Mouse (Mus musculus) heart, embryonic 12.5 days (tissue): Measurements from ENCODE around the gene Krt42. TPM values are rescaled to one million over a fixed set of nuclear protein-coding genes. Genes with fewer than 3 reads are reported as not detected.

Experiments
- ATAC-seq: fragments of 200-750 bp; cut with Nextera tagmentation; 2 replicates; pipeline ENCODE4 v1.8.0; 2017; ENCODE audit warnings: moderate TSS enrichment, moderate library complexity; ENCODE audit not compliant: insufficient number of reproducible peaks, low FRiP score
- H3K27ac ChIP-seq: fragments of 300-500 bp; sonication (generic); 2 replicates; pipeline ENCODE4 v1.5.1; 2016; ENCODE audit warnings: mild to moderate bottlenecking, moderate library complexity; ENCODE audit not compliant: poor library complexity, severe bottlenecking
- H3K27me3 ChIP-seq: fragments of 300-500 bp; sonication (generic); replicated peaks from 2 replicates; pipeline ENCODE4 v1.6.1; 2016; ENCODE audit warnings: mild to moderate bottlenecking, moderate library complexity
- H3K36me3 ChIP-seq: fragments of 300-500 bp; sonication (generic); 2 replicates; pipeline ENCODE4 v1.6.1; 2016; ENCODE audit warnings: mild to moderate bottlenecking, moderate library complexity
- H3K4me1 ChIP-seq: fragments of 300-500 bp; sonication (generic); replicated peaks from 2 replicates; pipeline ENCODE4 v1.6.1; 2016; ENCODE audit warnings: mild to moderate bottlenecking
- H3K4me2 ChIP-seq: fragments of 300-500 bp; sonication (generic); 2 replicates; pipeline ENCODE4 v1.6.1; 2016; ENCODE audit warnings: mild to moderate bottlenecking, moderate library complexity
- H3K4me3 ChIP-seq: fragments of 300-500 bp; sonication (generic); 2 replicates; pipeline ENCODE4 v1.5.1; 2016; ENCODE audit warnings: mild to moderate bottlenecking
- H3K9ac ChIP-seq: fragments of 300-500 bp; sonication (generic); 2 replicates; pipeline ENCODE4 v1.6.1; 2016; ENCODE audit warnings: mild to moderate bottlenecking, moderate library complexity
- H3K9me3 ChIP-seq: fragments of 300-500 bp; sonication (generic); replicated peaks from 2 replicates; pipeline ENCODE4 v1.6.1; 2016; ENCODE audit warnings: mild to moderate bottlenecking, moderate library complexity
- WGBS: fragments of 180-500 bp; shearing (Covaris S2); methylation state at CpG from one replicate; pipeline ENCODE4 v1.1.7; 2016; 5-methylcytosine and 5-hydroxymethylcytosine counted together
- polyA plus RNA-seq: library from polyadenylated mRNA; unstranded; fragments of >200 nt; fragmentation: Nextera tagmentation; extraction: Ambion mirVana; gene quantifications from 2 replicates; pipeline ENCODE4 v1.2.1, GENCODE M21; 2016

The Krt42 gene
- polyA plus RNA-seq, 1 experiment from 2014 or later = not detected

GRCm38 (mm10) chr11:100298274-100299036 lies 28.8 kb upstream of the Krt42 start:
- Histone ChIP-seq H3K4me1 (peaks cover 5% of the 10 kb centered on the region), H3K4me2 (peak overlapping the region; percentile 54), H3K9me3 (no peaks in the 10 kb centered on the region), H3K27ac (no peak overlapping the region), H3K4me3 (0 out of 2 replicates have a peak overlapping the region, but pooled peaks have one; percentile 6), H3K9ac (0 out of 2 replicates have a peak overlapping the region, but pooled peaks have one; percentile 28), H3K36me3 (no peaks in the 10 kb centered on the region), H3K27me3 (peaks cover 23% of the 10 kb centered on the region)
- WGBS = 12% methylated on average over 18 of the region's 18 CpGs
- no peak for ATAC-seq

GRCm38 (mm10) chr11:100297801-100298200 lies 28.1 kb upstream of the Krt42 start:
- Histone ChIP-seq H3K4me3 (0 out of 2 replicates have a peak overlapping the region, but pooled peaks have one; percentile 6), H3K4me1 (peaks cover 5% of the 10 kb centered on the region), H3K27me3 (peaks cover 23% of the 10 kb centered on the region), H3K4me2 (peak overlapping the region; percentile 54), H3K36me3 (no peaks in the 10 kb centered on the region), H3K27ac (no peak overlapping the region), H3K9me3 (no peaks in the 10 kb centered on the region), H3K9ac (0 out of 2 replicates have a peak overlapping the region, but pooled peaks have one; percentile 28)
- WGBS = 35% methylated on average over 5 of the region's 5 CpGs
- no peak for ATAC-seq

GRCm38 (mm10) chr11:100295308-100295707 lies 25.6 kb upstream of the Krt42 start:
- WGBS = 7% methylated on average over 10 of the region's 10 CpGs
- no peak overlapping the region for H3K9ac ChIP-seq

GRCm38 (mm10) chr11:100292884-100293283 lies 23.2 kb upstream of the Krt42 start:
- Histone ChIP-seq H3K4me1 (peaks cover 31% of the 10 kb centered on the region), H3K27ac (no peak overlapping the region), H3K27me3 (peaks cover 23% of the 10 kb centered on the region), H3K4me2 (no peak overlapping the region), H3K9ac (no peak overlapping the region), H3K36me3 (no peaks in the 10 kb centered on the region), H3K9me3 (no peaks in the 10 kb centered on the region), H3K4me3 (no peak overlapping the region)
- ATAC-seq = no peak
- 59% methylated on average over 6 of the region's 6 CpGs for WGBS

More at GRCm38 (mm10) chr11:100295308-100295707, 25.6 kb upstream of the Krt42 start:
- Histone ChIP-seq H3K4me2 (0 out of 2 replicates have a peak overlapping the region, but pooled peaks have one; percentile 13), H3K27me3 (peaks cover 23% of the 10 kb centered on the region), H3K4me3 (no peak overlapping the region), H3K36me3 (no peaks in the 10 kb centered on the region), H3K27ac (no peak overlapping the region), H3K4me1 (peaks cover 18% of the 10 kb centered on the region), H3K9me3 (no peaks in the 10 kb centered on the region)
- peak; percentile 28; the same call in 1 of the 2 replicates for ATAC-seq

- Histone ChIP-seq H3K36me3 (no peaks in the 10 kb centered on the region), H3K9me3 (no peaks in the 10 kb centered on the region), H3K4me2 (no peak overlapping the region), H3K27me3 (0 out of 2 replicates have a peak, but pooled peaks cover 6% of the 10 kb centered on the region), H3K9ac (no peak overlapping the region), H3K4me3 (no peak overlapping the region), H3K4me1 (peaks cover 35% of the 10 kb centered on the region), H3K27ac (no peak overlapping the region)
- ATAC-seq = no peak; the same call in 1 of the 2 replicates
- whole genome bisulfite sequencing = 49% methylated on average over 5 of the region's 5 CpGs
Measured at GRCm38 (mm10) chr11:100290235-100290634, 20.6 kb upstream of the Krt42 start.

- WGBS = 72% methylated on average over 6 of the region's 6 CpGs
- Histone ChIP-seq H3K4me2 (no peak overlapping the region), H3K27ac (no peak overlapping the region), H3K36me3 (no peaks in the 10 kb centered on the region), H3K9me3 (no peaks in the 10 kb centered on the region), H3K27me3 (peaks cover 6% of the 10 kb centered on the region; the same call in 1 of the 2 replicates), H3K9ac (no peak overlapping the region), H3K4me3 (no peak overlapping the region), H3K4me1 (peaks cover 35% of the 10 kb centered on the region)
- no peak for ATAC-seq
Measured at GRCm38 (mm10) chr11:100288942-100289341, 19.3 kb upstream of the Krt42 start.

- WGBS = 53% methylated on average over 10 of the region's 10 CpGs
Measured at GRCm38 (mm10) chr11:100287024-100287423, 17.4 kb upstream of the Krt42 start.

GRCm38 (mm10) chr11:100284988-100285387 lies 15.3 kb upstream of the Krt42 start:
- WGBS = 72% methylated on average over 4 of the region's 4 CpGs
- H3K27ac ChIP-seq = no peak overlapping the region

More at GRCm38 (mm10) chr11:100287024-100287423, 17.4 kb upstream of the Krt42 start:
- H3K9ac ChIP-seq = no peak overlapping the region
- no peak overlapping the region for H3K27ac ChIP-seq
- H3K9me3 ChIP-seq = no peaks in the 10 kb centered on the region
- H3K27me3 ChIP-seq = peaks cover 6% of the 10 kb centered on the region; the same call in 1 of the 2 replicates
- peaks cover 35% of the 10 kb centered on the region for H3K4me1 ChIP-seq
- no peak overlapping the region for H3K4me3 ChIP-seq
- H3K4me2 ChIP-seq = no peak overlapping the region
- no peaks in the 10 kb centered on the region for H3K36me3 ChIP-seq
- no peak for ATAC-seq

GRCm38 (mm10) chr11:100282549-100282948 lies 12.9 kb upstream of the Krt42 start:
- Histone ChIP-seq H3K4me3 (no peak overlapping the region), H3K9me3 (no peaks in the 10 kb centered on the region), H3K36me3 (no peaks in the 10 kb centered on the region), H3K9ac (no peak overlapping the region), H3K4me1 (0 out of 2 replicates have a peak, but pooled peaks cover 10% of the 10 kb centered on the region), H3K27ac (no peak overlapping the region), H3K4me2 (no peak overlapping the region), H3K27me3 (peaks cover 9% of the 10 kb centered on the region; the same call in 1 of the 2 replicates)
- no peak for ATAC-seq
- WGBS = 17% methylated on average over 10 of the region's 10 CpGs

More at GRCm38 (mm10) chr11:100284988-100285387, 15.3 kb upstream of the Krt42 start:
- Histone ChIP-seq H3K36me3 (no peaks in the 10 kb centered on the region), H3K4me2 (no peak overlapping the region), H3K4me3 (no peak overlapping the region), H3K27me3 (peaks cover 9% of the 10 kb centered on the region; the same call in 1 of the 2 replicates), H3K9me3 (no peaks in the 10 kb centered on the region), H3K4me1 (peaks cover 24% of the 10 kb centered on the region), H3K9ac (no peak overlapping the region)
- no peak for ATAC-seq

- Histone ChIP-seq H3K4me2 (no peak overlapping the region), H3K9ac (no peak overlapping the region), H3K36me3 (no peaks in the 10 kb centered on the region), H3K27ac (no peak overlapping the region), H3K9me3 (no peaks in the 10 kb centered on the region), H3K4me1 (0 out of 2 replicates have a peak, but pooled peaks cover 5% of the 10 kb centered on the region), H3K4me3 (no peak overlapping the region), H3K27me3 (peaks cover 12% of the 10 kb centered on the region; the same call in 1 of the 2 replicates)
- WGBS = 22% methylated on average over 11 of the region's 11 CpGs
- ATAC-seq = no peak
Measured at GRCm38 (mm10) chr11:100281596-100282544, 12.2 kb upstream of the Krt42 start.
